Mouse (Mus musculus): ENCODE data around the gene Lmx1a.

DNA sequence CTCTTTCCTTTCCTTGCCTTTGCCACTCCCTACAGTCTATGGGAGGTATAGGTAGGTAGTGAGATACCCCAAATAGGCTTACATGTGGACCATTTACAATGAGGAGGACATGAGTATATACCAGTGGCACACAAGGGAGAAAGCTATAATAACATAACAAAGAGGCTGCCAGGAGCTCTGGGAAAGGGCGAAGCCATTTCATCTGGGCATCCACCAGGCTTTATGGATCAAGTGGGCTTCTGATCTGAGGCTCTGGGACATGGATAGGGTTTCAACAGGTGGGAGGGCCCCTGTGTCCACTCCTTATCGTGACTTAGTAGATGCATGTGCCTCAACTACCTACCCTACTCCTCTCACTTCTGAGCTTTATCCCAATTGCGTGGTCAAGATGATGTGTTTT, 142.6 kb downstream of the Lmx1a start:
- TF ChIP-seq CTCF (IDR thresholded peaks at IDR 0.05), result no peak
- TF ChIP-seq POLR2A (IDR thresholded peaks at IDR 0.05; ENCODE audit: insufficient read depth, low read depth, low read length), result no peak
- no peak for TF ChIP-seq EP300 (IDR thresholded peaks at IDR 0.05; ENCODE audit: insufficient read depth, low read depth, low read length)
